Mouse (Mus musculus): ENCODE data around the gene Phrf1. TPM values are rescaled to one million over a fixed set of nuclear protein-coding genes. Genes with fewer than 3 reads are reported as not detected.

The Phrf1 gene
- polyA plus RNA-seq, 1 experiment from 2014 or later, result 77.5 TPM

DNA sequence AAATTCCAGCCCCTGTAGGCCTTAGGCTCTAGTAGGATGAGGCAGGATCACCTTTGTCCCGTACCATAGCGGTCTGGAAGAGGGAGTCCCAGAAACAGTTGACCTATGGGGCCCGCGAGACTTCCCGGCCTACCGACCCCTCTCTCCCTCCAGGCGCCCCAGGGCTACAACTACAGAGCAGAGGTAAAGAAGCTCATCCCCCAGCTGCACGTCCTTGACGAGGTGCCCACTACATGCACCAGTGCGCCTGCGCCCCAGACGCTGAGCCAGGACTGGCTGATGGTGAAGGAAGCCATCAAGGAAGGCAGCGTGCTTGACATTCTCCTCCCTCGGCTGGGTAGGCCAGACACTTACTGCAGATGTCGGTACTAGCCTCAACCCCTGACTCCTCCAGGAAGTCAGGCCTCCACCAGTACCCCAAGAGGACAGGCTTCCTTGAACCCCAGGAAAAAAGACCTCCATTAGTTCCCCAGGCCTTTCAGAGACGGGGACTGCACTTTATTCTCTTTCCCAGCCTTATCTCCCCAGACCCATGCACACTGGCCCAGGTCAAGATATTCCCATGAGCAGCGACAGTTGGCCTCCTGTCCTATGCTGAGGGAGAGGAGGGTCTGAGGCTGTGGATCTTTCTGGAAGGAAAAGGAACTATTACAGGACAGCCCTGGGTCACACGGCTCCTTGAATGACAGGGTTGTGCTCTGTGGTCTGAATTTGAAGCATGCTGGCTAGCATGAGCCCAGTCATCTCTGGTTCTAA is 22.2 kb upstream of the Phrf1 start:
- Histone ChIP-seq H3K9ac (replicated peaks; ENCODE audit: low read length) (no peak overlapping the region), H3K27ac (replicated peaks; ENCODE audit: low read depth, low read length) (no peak overlapping the region), H3K4me2 (ENCODE audit: low read length) (no peak overlapping the region), H3K4me3 (replicated peaks; ENCODE audit: low read depth, low read length) (no peak overlapping the region), H3K4me1 (ENCODE audit: control insufficient read depth, insufficient read depth, low read length) (no peaks in the 10 kb centered on the region), H3K36me3 (ENCODE audit: control insufficient read depth, insufficient read depth, low read length) (no peaks in the 10 kb centered on the region), H3K27me3 (ENCODE audit: control insufficient read depth, insufficient read depth, low read length) (no peaks in the 10 kb centered on the region), H3K9me3 (ENCODE audit: control insufficient read depth, low read length) (no peaks in the 10 kb centered on the region)
- no peak for ATAC-seq (ENCODE audit: low FRiP score, low TSS enrichment)
- WGBS, result 95% methylated on average over 18 of the region's 18 CpGs
- DNase-seq, result no peak

DNA sequence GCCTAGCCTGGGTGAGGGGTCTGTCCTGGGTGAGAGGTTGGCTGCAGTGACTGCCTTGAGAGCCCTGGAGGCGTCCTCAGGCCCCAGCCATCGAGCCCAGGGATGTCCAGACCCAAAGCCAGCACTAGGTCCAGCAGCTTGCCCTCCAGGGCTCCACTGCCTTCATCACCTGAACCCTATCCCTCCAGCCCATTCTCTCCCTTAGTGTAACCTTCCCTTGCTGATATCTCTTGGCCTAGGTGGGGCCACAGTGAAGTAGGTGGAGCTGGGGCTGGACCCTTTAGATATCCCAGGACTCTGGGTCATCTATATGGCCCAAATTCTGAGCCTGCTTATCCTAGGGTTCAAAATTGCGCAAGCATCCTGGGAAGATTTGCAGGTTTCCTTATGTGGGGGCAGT is 19.1 kb upstream of the Phrf1 start:
- ATAC-seq (ENCODE audit: low FRiP score, low TSS enrichment), result no peak
- H3K27me3 ChIP-seq (ENCODE audit: control insufficient read depth, insufficient read depth, low read length), result no peaks in the 10 kb centered on the region
- DNase-seq, result no peak
- no peak overlapping the region for H3K9ac ChIP-seq (replicated peaks; ENCODE audit: low read length)
- H3K36me3 ChIP-seq (ENCODE audit: control insufficient read depth, insufficient read depth, low read length), result no peaks in the 10 kb centered on the region
- no peak overlapping the region for H3K4me2 ChIP-seq (ENCODE audit: low read length)
- WGBS, result 77% methylated on average over 3 of the region's 3 CpGs
- no peak overlapping the region for H3K4me3 ChIP-seq (replicated peaks; ENCODE audit: low read depth, low read length)
- no peak overlapping the region for H3K27ac ChIP-seq (replicated peaks; ENCODE audit: low read depth, low read length)
- H3K4me1 ChIP-seq (ENCODE audit: control insufficient read depth, insufficient read depth, low read length), result peaks cover under 1% of the 10 kb centered on the region; the same call in 1 of the 2 replicates
- H3K9me3 ChIP-seq (ENCODE audit: control insufficient read depth, low read length), result no peaks in the 10 kb centered on the region

- DNase-seq (no peak), ATAC-seq (ENCODE audit: low FRiP score, low TSS enrichment) (no peak)
- H3K9ac ChIP-seq (replicated peaks; ENCODE audit: low read length), result no peak overlapping the region
- no peak overlapping the region for H3K4me2 ChIP-seq (ENCODE audit: low read length)
- H3K27me3 ChIP-seq (ENCODE audit: control insufficient read depth, insufficient read depth, low read length), result no peaks in the 10 kb centered on the region
- no peaks in the 10 kb centered on the region for H3K9me3 ChIP-seq (ENCODE audit: control insufficient read depth, low read length)
- H3K36me3 ChIP-seq (ENCODE audit: control insufficient read depth, insufficient read depth, low read length), result no peaks in the 10 kb centered on the region
- H3K4me1 ChIP-seq (ENCODE audit: control insufficient read depth, insufficient read depth, low read length), result peaks cover 7% of the 10 kb centered on the region
- 87% methylated on average over 12 of the region's 12 CpGs for WGBS
- no peak overlapping the region for H3K4me3 ChIP-seq (replicated peaks; ENCODE audit: low read depth, low read length)
- H3K27ac ChIP-seq (replicated peaks; ENCODE audit: low read depth, low read length), result no peak overlapping the region
Measured at GRCm38 (mm10) chr7:141210137-141210536, 18.4 kb upstream of the Phrf1 start.

DNA sequence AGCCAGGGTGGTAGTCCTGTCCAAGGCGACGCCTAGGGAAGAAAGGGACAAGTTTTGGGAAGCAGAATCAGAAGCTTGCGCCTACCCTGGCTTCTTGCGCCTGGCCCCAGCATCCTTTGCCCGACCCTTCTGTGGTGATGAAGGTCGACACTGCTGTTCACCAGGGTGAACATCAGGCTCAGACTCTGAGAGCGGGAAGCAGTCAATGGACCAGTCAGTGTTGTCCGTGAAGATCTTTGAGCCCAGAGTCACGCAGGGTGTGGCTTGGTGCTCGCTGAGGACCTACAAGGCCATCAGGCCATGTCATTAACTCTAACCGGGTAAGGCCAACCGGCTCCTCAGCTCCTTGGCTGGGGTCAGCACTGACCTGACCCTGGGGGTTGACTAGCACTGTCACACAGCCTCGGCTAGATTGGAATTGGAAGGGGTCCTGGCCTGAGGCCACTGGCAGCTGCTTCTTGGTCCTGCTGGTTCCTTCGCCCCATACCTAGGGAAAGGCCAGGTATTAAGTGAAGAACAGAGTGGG is 17.9 kb upstream of the Phrf1 start:
- 89% methylated on average over 14 of the region's 14 CpGs for WGBS
- Histone ChIP-seq H3K27ac (replicated peaks; ENCODE audit: low read depth, low read length) (no peak overlapping the region), H3K9ac (replicated peaks; ENCODE audit: low read length) (no peak overlapping the region), H3K36me3 (ENCODE audit: control insufficient read depth, insufficient read depth, low read length) (no peaks in the 10 kb centered on the region), H3K9me3 (ENCODE audit: control insufficient read depth, low read length) (no peaks in the 10 kb centered on the region), H3K4me2 (ENCODE audit: low read length) (no peak overlapping the region), H3K4me1 (ENCODE audit: control insufficient read depth, insufficient read depth, low read length) (peaks cover 7% of the 10 kb centered on the region), H3K27me3 (ENCODE audit: control insufficient read depth, insufficient read depth, low read length) (no peaks in the 10 kb centered on the region), H3K4me3 (replicated peaks; ENCODE audit: low read depth, low read length) (no peak overlapping the region)
- DNase-seq (no peak), ATAC-seq (ENCODE audit: low FRiP score, low TSS enrichment) (no peak)

DNA sequence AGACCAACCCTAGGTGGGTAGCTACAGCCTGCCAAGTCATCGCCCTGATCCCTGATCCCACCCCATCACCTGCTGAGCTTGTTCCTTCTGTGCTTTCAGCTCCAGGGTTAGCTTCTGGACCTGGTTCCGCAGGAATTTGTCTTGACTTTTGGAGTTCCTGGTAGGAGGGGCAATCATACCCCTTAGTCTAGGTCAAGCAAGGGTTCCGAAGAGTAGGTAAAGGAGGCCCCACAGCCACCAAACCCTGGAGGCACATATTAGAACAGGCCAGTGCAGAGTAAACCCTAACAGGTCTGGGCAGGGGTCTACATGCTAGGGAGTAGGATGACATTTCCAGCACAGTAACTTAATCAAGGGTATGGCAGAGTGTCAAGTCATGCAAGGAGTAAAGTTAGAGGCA is 15.5 kb upstream of the Phrf1 start:
- Histone ChIP-seq H3K36me3 (ENCODE audit: control insufficient read depth, insufficient read depth, low read length) (0 out of 2 replicates have a peak, but pooled peaks cover 2% of the 10 kb centered on the region), H3K4me3 (replicated peaks; ENCODE audit: low read depth, low read length) (no peak overlapping the region), H3K27ac (replicated peaks; ENCODE audit: low read depth, low read length) (no peak overlapping the region), H3K9me3 (ENCODE audit: control insufficient read depth, low read length) (no peaks in the 10 kb centered on the region), H3K4me2 (ENCODE audit: low read length) (no peak overlapping the region), H3K27me3 (ENCODE audit: control insufficient read depth, insufficient read depth, low read length) (no peaks in the 10 kb centered on the region), H3K4me1 (ENCODE audit: control insufficient read depth, insufficient read depth, low read length) (peaks cover 13% of the 10 kb centered on the region), H3K9ac (replicated peaks; ENCODE audit: low read length) (no peak overlapping the region)
- DNase-seq (no peak), ATAC-seq (ENCODE audit: low FRiP score, low TSS enrichment) (no peak)
- 91% methylated on average over 3 of the region's 3 CpGs for WGBS

DNA sequence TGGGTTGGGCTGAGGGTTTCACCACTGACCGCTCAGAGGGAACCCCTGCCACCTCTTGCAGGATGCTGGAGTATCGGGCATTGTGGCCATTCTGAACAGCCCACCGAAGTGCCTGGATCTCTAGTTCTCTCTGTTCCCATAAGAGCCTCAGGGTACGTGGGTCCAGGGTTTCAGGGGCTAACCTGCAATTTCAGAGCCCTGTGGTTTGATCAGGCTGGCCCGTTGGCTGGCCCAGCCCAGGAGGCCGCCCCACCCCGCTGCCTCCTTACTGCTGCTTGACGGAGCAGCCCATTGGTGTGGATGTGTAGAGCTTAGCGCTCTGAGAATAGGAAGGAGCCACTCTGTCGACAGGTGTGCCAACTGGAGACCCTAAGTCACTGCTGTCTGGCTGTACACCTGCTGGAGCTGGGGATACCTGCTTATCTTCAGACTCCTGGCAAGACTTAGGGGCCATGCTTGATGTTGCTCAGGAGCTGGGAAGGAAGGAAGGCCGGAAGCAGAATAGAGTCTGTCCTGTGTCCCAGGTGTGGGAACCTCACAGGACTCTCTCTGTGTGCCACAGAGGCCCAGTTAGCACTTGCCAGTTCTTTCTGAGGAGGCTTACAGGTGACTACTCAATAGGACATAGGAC is 14.9 kb upstream of the Phrf1 start, which contains the start of gene Lmntd2:
Lmntd2 (minus strand) TSS at position 476 of the 631 bp plus-strand sequence.
- DNase-seq (no peak), ATAC-seq (ENCODE audit: low FRiP score, low TSS enrichment) (no peak)
- peak within 1 kb of the TSS; percentile 61 for H3K9ac ChIP-seq (replicated peaks; ENCODE audit: low read length)
- H3K9me3 ChIP-seq (ENCODE audit: control insufficient read depth, low read length), result no peaks in the 10 kb centered on the region
- WGBS, result 90% methylated on average over 11 of the region's 11 CpGs
- H3K4me3 ChIP-seq (replicated peaks; ENCODE audit: low read depth, low read length), result peak within 1 kb of the TSS; percentile 66
- peaks cover 13% of the 10 kb centered on the region for H3K4me1 ChIP-seq (ENCODE audit: control insufficient read depth, insufficient read depth, low read length)
- peak within 1 kb of the TSS; percentile 95 for H3K4me2 ChIP-seq (ENCODE audit: low read length)
- 0 out of 2 replicates have a peak, but pooled peaks cover 5% of the 10 kb centered on the region for H3K36me3 ChIP-seq (ENCODE audit: control insufficient read depth, insufficient read depth, low read length)
- no peaks in the 10 kb centered on the region for H3K27me3 ChIP-seq (ENCODE audit: control insufficient read depth, insufficient read depth, low read length)
- peak within 1 kb of the TSS; percentile 90 for H3K27ac ChIP-seq (replicated peaks; ENCODE audit: low read depth, low read length)

DNA sequence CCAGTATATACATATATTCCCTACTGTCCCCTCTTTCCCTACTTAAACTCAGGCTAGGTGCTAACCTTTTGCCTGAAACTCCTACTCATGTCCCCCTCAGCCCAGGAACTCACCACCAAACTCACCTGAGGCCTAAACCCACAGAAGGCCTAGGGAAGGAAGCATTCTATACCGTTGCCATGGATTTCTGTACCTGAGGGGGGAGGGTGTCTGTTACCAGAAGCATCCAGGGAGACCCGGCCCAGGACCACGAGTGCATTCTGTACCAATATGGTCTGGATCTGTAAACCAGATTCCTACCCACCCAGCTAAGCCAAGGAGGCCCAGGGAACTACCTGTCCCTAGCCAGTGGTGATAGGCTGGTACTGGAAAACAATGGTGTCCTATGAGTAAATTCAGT is 14.3 kb upstream of the Phrf1 start:
- Histone ChIP-seq H3K4me3 (replicated peaks; ENCODE audit: low read depth, low read length) (no peak overlapping the region), H3K9ac (replicated peaks; ENCODE audit: low read length) (no peak overlapping the region), H3K4me2 (ENCODE audit: low read length) (no peak overlapping the region; the same call in 1 of the 2 replicates), H3K4me1 (ENCODE audit: control insufficient read depth, insufficient read depth, low read length) (peaks cover 13% of the 10 kb centered on the region), H3K9me3 (ENCODE audit: control insufficient read depth, low read length) (no peaks in the 10 kb centered on the region), H3K27ac (replicated peaks; ENCODE audit: low read depth, low read length) (peak overlapping the region; percentile 90; the same call in 1 of the 2 replicates), H3K36me3 (ENCODE audit: control insufficient read depth, insufficient read depth, low read length) (0 out of 2 replicates have a peak, but pooled peaks cover 5% of the 10 kb centered on the region), H3K27me3 (ENCODE audit: control insufficient read depth, insufficient read depth, low read length) (no peaks in the 10 kb centered on the region)
- ATAC-seq (ENCODE audit: low FRiP score, low TSS enrichment) (no peak), DNase-seq (no peak)
- WGBS, result 83% methylated on average over 3 of the region's 3 CpGs

GRCm38 (mm10) chr7:141215101-141215879 is 13.3 kb upstream of the Phrf1 start, which contains the start of gene Rassf7:
Gene Rassf7, plus strand, starts transcription at chr7:141215860.
- WGBS, result under 1% methylated on average over 41 of the region's 41 CpGs
- peak within 1 kb of the TSS; percentile 61 for H3K9ac ChIP-seq (replicated peaks; ENCODE audit: low read length)
- DNase-seq (peak; percentile 96), ATAC-seq (ENCODE audit: low FRiP score, low TSS enrichment) (peak; percentile 95)
- H3K27me3 ChIP-seq (ENCODE audit: control insufficient read depth, insufficient read depth, low read length), result no peaks in the 10 kb centered on the region
- H3K4me3 ChIP-seq (replicated peaks; ENCODE audit: low read depth, low read length), result peak within 1 kb of the TSS; percentile 66
- peak within 1 kb of the TSS; percentile 95 for H3K4me2 ChIP-seq (ENCODE audit: low read length)
- H3K36me3 ChIP-seq (ENCODE audit: control insufficient read depth, insufficient read depth, low read length), result 0 out of 2 replicates have a peak, but pooled peaks cover 5% of the 10 kb centered on the region
- H3K27ac ChIP-seq (replicated peaks; ENCODE audit: low read depth, low read length), result peak within 1 kb of the TSS; percentile 90
- peaks cover 13% of the 10 kb centered on the region for H3K4me1 ChIP-seq (ENCODE audit: control insufficient read depth, insufficient read depth, low read length)
- no peaks in the 10 kb centered on the region for H3K9me3 ChIP-seq (ENCODE audit: control insufficient read depth, low read length)
